Mouse (Mus musculus) kidney, postnatal 10 days (tissue): ENCODE measurements at regions not wholly inside any gene's neighbourhood (a gene's known extent, or its start where the extent isn't known, plus 50 kb on each side); places are given as distances from the start of the nearest gene placed in this dataset.

Experiments
- DNase-seq: peaks from one replicate; pipeline ENCODE4 v3.0.0; 2021; ENCODE audit warnings: mixed read lengths

DNA sequence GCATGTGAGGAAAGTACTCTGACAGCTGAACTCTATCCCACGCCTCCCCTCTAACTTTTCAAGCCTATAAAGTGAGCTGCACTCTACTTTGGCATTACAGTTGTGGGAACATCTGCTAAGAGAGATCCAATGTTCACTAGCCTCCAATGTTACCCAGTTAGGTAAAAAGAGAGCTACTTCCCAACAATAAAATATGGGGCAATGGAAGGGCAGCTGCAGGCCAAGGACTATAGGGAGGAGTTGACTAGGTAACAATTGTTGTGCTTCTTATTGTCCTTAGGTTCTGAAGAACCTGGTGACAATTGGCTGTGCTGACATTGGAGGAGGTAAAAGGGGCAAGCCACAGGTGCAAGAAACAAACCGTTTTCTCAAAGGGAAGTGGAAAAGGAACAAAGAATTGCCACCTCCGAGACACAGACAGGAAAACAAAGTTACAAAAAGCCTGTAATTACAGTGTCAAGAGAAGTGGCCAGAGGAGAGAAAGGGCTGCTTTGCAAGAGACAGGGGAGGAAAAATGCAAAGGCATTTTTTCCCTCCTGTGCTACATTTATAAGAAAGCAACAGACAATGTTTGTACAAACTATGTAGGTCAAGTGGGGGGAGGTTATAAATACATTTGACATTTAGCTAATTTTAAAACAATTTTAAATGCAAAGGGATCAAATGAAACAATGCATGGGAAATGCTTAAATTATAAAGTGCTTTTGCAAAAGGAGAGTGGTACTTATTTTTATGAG is 54.1 kb upstream of the Lclat1 start:
- no peak for DNase-seq

DNA sequence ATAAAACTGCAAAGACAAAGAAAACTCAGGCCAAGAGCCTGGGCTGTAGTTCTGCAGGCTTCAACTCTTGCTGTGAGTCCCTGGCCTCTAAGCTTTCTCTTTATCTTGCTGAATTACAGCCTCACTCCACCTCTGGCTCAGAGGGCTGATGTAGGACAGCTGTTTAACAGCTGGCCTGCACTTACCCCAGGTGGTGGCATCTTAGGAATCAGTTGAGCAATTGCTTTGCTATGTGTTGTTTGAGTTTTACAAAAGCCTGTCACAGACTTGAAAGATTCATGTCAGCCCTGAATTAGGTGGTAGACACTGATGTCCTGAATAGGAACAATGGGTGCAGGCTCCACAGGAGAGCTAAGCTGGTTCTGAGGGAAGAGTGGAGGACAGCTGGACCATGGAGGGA is 53.6 kb upstream of the Lclat1 start:
- peak; percentile 71 for DNase-seq

DNA sequence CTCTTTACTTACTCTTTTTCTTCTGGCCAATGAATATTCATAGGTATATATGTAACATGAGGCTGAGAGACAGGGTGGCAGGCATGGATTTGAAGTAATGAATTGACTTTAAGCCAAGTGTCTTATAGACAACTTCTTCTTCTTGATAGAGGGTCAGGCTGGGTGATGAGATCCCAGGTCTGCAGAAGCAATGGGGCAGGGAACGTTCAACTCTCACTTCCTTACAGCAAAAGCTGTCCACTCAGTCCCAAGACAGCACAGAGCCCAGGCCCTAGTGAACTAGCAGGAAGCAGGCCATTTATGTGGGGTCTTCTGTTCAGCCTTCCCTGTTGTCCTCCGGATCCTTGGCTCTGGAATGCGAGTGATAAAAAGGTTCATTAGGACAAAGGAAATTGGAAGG is 52.6 kb upstream of the Lclat1 start:
- no peak for DNase-seq

DNA sequence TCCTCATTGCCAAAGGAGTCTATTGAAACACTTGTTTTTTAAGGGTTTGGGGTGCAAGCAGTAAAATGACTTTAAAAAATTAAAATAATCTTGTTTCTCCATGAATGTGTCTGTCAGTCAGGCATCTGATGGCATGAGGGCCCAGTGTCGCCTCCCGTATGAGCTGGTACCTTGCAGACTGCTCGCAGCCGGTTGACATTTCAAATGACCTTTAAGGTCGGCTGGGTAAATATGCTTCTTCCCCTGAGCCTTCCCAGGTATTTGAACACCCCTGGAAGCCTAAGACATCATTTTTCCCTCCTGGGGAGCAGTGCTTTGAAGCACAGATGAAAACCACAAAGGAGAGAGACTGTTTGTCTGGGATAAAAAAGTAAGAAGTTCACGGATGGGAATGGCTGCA is 52.2 kb upstream of the Lclat1 start:
- no peak for DNase-seq

DNA sequence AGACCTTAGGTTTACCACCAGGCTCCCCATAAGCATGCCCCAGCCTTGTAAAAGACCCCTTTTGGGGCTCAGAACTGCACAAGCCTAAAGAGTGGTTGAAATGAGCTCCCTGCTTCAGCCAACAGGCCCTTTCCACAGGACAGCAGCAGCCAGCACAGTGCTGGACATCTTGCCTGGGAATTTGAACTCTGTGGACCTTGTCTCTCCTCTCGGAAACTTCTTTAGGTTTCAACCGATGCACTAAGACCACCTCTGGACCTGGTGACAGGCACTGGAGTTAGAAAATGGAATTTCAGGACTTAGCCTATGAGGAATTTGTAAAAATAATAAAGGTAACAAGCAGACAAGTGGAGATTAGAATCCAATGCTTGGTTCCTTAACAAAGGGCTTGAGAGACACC is 51.2 kb upstream of the Lclat1 start:
- no peak for DNase-seq
